Mouse (Mus musculus): ENCODE data around the gene Tmem229b. TPM values are rescaled to one million over a fixed set of nuclear protein-coding genes. Genes with fewer than 3 reads are reported as not detected.

Tmem229b gene
- polyA plus RNA-seq, 1 experiment from 2014 or later: 3.9 TPM

GRCm38 (mm10) chr12:78921421-78921820, 86.0 kb downstream of the Tmem229b start:
- DNase-seq (ENCODE audit: low spot score): no peak
- Histone ChIP-seq H3K36me3 (replicated peaks; ENCODE audit: control insufficient read depth, insufficient read depth, low read depth, low read length) (no peaks in the 10 kb centered on the region), H3K4me2 (ENCODE audit: low read depth, low read length) (no peak overlapping the region), H3K27me3 (ENCODE audit: control insufficient read depth, insufficient read depth, low read length) (no peaks in the 10 kb centered on the region), H3K27ac (replicated peaks; ENCODE audit: low read depth, low read length) (no peak overlapping the region), H3K9me3 (replicated peaks; ENCODE audit: control insufficient read depth, low read length) (no peaks in the 10 kb centered on the region), H3K4me3 (ENCODE audit: low read depth, low read length) (no peak overlapping the region), H3K9ac (replicated peaks; ENCODE audit: low read length) (no peak overlapping the region), H3K4me1 (ENCODE audit: control insufficient read depth, insufficient read depth, low read length) (no peaks in the 10 kb centered on the region)
- ATAC-seq (replicated peaks; ENCODE audit: insufficient number of reproducible peaks, low FRiP score, low TSS enrichment, low read depth): no peak
- WGBS: 79% methylated on average over 4 of the region's 4 CpGs

GRCm38 (mm10) chr12:78919079-78919712, 88.2 kb downstream of the Tmem229b start:
- H3K9ac ChIP-seq (replicated peaks; ENCODE audit: low read length): no peak overlapping the region
- no peak overlapping the region for H3K4me3 ChIP-seq (ENCODE audit: low read depth, low read length)
- no peaks in the 10 kb centered on the region for H3K4me1 ChIP-seq (ENCODE audit: control insufficient read depth, insufficient read depth, low read length)
- peak; percentile 90 for DNase-seq (ENCODE audit: low spot score)
- no peaks in the 10 kb centered on the region for H3K27me3 ChIP-seq (ENCODE audit: control insufficient read depth, insufficient read depth, low read length)
- H3K4me2 ChIP-seq (ENCODE audit: low read depth, low read length): no peak overlapping the region
- ATAC-seq (replicated peaks; ENCODE audit: insufficient number of reproducible peaks, low FRiP score, low TSS enrichment, low read depth): peak; percentile 45; the same call in 1 of the 2 replicates
- no peaks in the 10 kb centered on the region for H3K9me3 ChIP-seq (replicated peaks; ENCODE audit: control insufficient read depth, low read length)
- no peak overlapping the region for H3K27ac ChIP-seq (replicated peaks; ENCODE audit: low read depth, low read length)
- H3K36me3 ChIP-seq (replicated peaks; ENCODE audit: control insufficient read depth, insufficient read depth, low read depth, low read length): no peaks in the 10 kb centered on the region
- 31% methylated on average over 16 of the region's 16 CpGs for WGBS

GRCm38 (mm10) chr12:78918227-78919078, 89.0 kb downstream of the Tmem229b start:
- H3K9ac ChIP-seq (replicated peaks; ENCODE audit: low read length): no peak overlapping the region
- no peak overlapping the region for H3K4me2 ChIP-seq (ENCODE audit: low read depth, low read length)
- H3K27ac ChIP-seq (replicated peaks; ENCODE audit: low read depth, low read length): no peak overlapping the region
- DNase-seq (ENCODE audit: low spot score): peak; percentile 95
- H3K36me3 ChIP-seq (replicated peaks; ENCODE audit: control insufficient read depth, insufficient read depth, low read depth, low read length): no peaks in the 10 kb centered on the region
- no peak overlapping the region for H3K4me3 ChIP-seq (ENCODE audit: low read depth, low read length)
- H3K4me1 ChIP-seq (ENCODE audit: control insufficient read depth, insufficient read depth, low read length): no peaks in the 10 kb centered on the region
- no peaks in the 10 kb centered on the region for H3K9me3 ChIP-seq (replicated peaks; ENCODE audit: control insufficient read depth, low read length)
- ATAC-seq (replicated peaks; ENCODE audit: insufficient number of reproducible peaks, low FRiP score, low TSS enrichment, low read depth): peak; percentile 64
- no peaks in the 10 kb centered on the region for H3K27me3 ChIP-seq (ENCODE audit: control insufficient read depth, insufficient read depth, low read length)
- WGBS: 12% methylated on average over 11 of the region's 11 CpGs

GRCm38 (mm10) chr12:78916278-78916677, 91.1 kb downstream of the Tmem229b start:
- H3K4me2 ChIP-seq (ENCODE audit: low read depth, low read length): no peak overlapping the region
- H3K9ac ChIP-seq (replicated peaks; ENCODE audit: low read length): no peak overlapping the region
- no peaks in the 10 kb centered on the region for H3K9me3 ChIP-seq (replicated peaks; ENCODE audit: control insufficient read depth, low read length)
- H3K4me1 ChIP-seq (ENCODE audit: control insufficient read depth, insufficient read depth, low read length): peaks cover 5% of the 10 kb centered on the region; the same call in 1 of the 2 replicates
- no peak overlapping the region for H3K4me3 ChIP-seq (ENCODE audit: low read depth, low read length)
- H3K27me3 ChIP-seq (ENCODE audit: control insufficient read depth, insufficient read depth, low read length): peaks cover 6% of the 10 kb centered on the region
- ATAC-seq (replicated peaks; ENCODE audit: insufficient number of reproducible peaks, low FRiP score, low TSS enrichment, low read depth) (no peak), DNase-seq (ENCODE audit: low spot score) (no peak)
- 70% methylated on average over 3 of the region's 3 CpGs for WGBS
- H3K36me3 ChIP-seq (replicated peaks; ENCODE audit: control insufficient read depth, insufficient read depth, low read depth, low read length): no peaks in the 10 kb centered on the region
- H3K27ac ChIP-seq (replicated peaks; ENCODE audit: low read depth, low read length): no peak overlapping the region

- no peak overlapping the region for H3K4me2 ChIP-seq (ENCODE audit: low read depth, low read length)
- H3K4me3 ChIP-seq (ENCODE audit: low read depth, low read length): no peak overlapping the region
- H3K36me3 ChIP-seq (replicated peaks; ENCODE audit: control insufficient read depth, insufficient read depth, low read depth, low read length): no peaks in the 10 kb centered on the region
- no peak for DNase-seq (ENCODE audit: low spot score)
- H3K9me3 ChIP-seq (replicated peaks; ENCODE audit: control insufficient read depth, low read length): no peaks in the 10 kb centered on the region
- 75% methylated on average over 3 of the region's 3 CpGs for WGBS
- peaks cover 12% of the 10 kb centered on the region for H3K27me3 ChIP-seq (ENCODE audit: control insufficient read depth, insufficient read depth, low read length)
- no peak for ATAC-seq (replicated peaks; ENCODE audit: insufficient number of reproducible peaks, low FRiP score, low TSS enrichment, low read depth)
- no peak overlapping the region for H3K27ac ChIP-seq (replicated peaks; ENCODE audit: low read depth, low read length)
- H3K9ac ChIP-seq (replicated peaks; ENCODE audit: low read length): no peak overlapping the region
- peaks cover 5% of the 10 kb centered on the region; the same call in 1 of the 2 replicates for H3K4me1 ChIP-seq (ENCODE audit: control insufficient read depth, insufficient read depth, low read length)
These were observed 91.9 kb downstream of the Tmem229b start for GRCm38 (mm10) chr12:78915561-78915960.

- no peak for ATAC-seq (replicated peaks; ENCODE audit: insufficient number of reproducible peaks, low FRiP score, low TSS enrichment, low read depth)
- DNase-seq (ENCODE audit: low spot score): no peak
- H3K9me3 ChIP-seq (replicated peaks; ENCODE audit: control insufficient read depth, low read length): no peaks in the 10 kb centered on the region
- H3K27me3 ChIP-seq (ENCODE audit: control insufficient read depth, insufficient read depth, low read length): peaks cover 14% of the 10 kb centered on the region
- H3K4me1 ChIP-seq (ENCODE audit: control insufficient read depth, insufficient read depth, low read length): peaks cover 5% of the 10 kb centered on the region; the same call in 1 of the 2 replicates
- H3K4me3 ChIP-seq (ENCODE audit: low read depth, low read length): no peak overlapping the region
- no peak overlapping the region for H3K4me2 ChIP-seq (ENCODE audit: low read depth, low read length)
- WGBS: 92% methylated on average over 4 of the region's 4 CpGs
- no peaks in the 10 kb centered on the region for H3K36me3 ChIP-seq (replicated peaks; ENCODE audit: control insufficient read depth, insufficient read depth, low read depth, low read length)
- no peak overlapping the region for H3K27ac ChIP-seq (replicated peaks; ENCODE audit: low read depth, low read length)
- no peak overlapping the region for H3K9ac ChIP-seq (replicated peaks; ENCODE audit: low read length)
These were observed 93.0 kb downstream of the Tmem229b start for GRCm38 (mm10) chr12:78914458-78914857.

Other genes with a start within 250 kb of the Tmem229b start
- 93.7 and 109 TPM in 2 replicates for gene Atp6v1d, start 146.0 kb downstream of the Tmem229b start, polyA plus RNA-seq (2014; fragmentation: Nextera tagmentation; extraction: Ambion mirVana)
- 289 and 292 TPM in 2 replicates for gene Eif2s1, start 145.8 kb downstream of the Tmem229b start, polyA plus RNA-seq (2014; fragmentation: Nextera tagmentation; extraction: Ambion mirVana)
- gene Plek2, start 100.7 kb downstream of the Tmem229b start, polyA plus RNA-seq (2014; fragmentation: Nextera tagmentation; extraction: Ambion mirVana): 3.2 and 3.4 TPM in 2 replicates
- 2.5 and 3.5 TPM in 2 replicates for gene Plekhh1, start 21.5 kb upstream of the Tmem229b start, polyA plus RNA-seq (2014; fragmentation: Nextera tagmentation; extraction: Ambion mirVana)
- 30.5 and 34.0 TPM in 2 replicates for gene Pigh, start 82.0 kb upstream of the Tmem229b start, polyA plus RNA-seq (2014; fragmentation: Nextera tagmentation; extraction: Ambion mirVana)
- gene Arg2, start 123.2 kb upstream of the Tmem229b start, polyA plus RNA-seq (2014; fragmentation: Nextera tagmentation; extraction: Ambion mirVana): 4.3 and 5.7 TPM in 2 replicates
- 95.8 and 106 TPM in 2 replicates for gene Vti1b, start 165.0 kb upstream of the Tmem229b start, polyA plus RNA-seq (2014; fragmentation: Nextera tagmentation; extraction: Ambion mirVana)
- gene Rdh11, start 184.7 kb upstream of the Tmem229b start, polyA plus RNA-seq (2014; fragmentation: Nextera tagmentation; extraction: Ambion mirVana): 32.1 and 32.3 TPM in 2 replicates
- gene Rdh12, start 201.3 kb upstream of the Tmem229b start, polyA plus RNA-seq (2014; fragmentation: Nextera tagmentation; extraction: Ambion mirVana): 2.1 and 2.8 TPM in 2 replicates